Mouse (Mus musculus) ES-Bruce4 (cell line): ENCODE results near the gene Gm10037.

Source experiments
- CTCF ChIP-seq: IDR thresholded peaks from one replicate; pipeline ENCODE4 v1.8.1; 2011; ENCODE audit warnings: low read depth, low read length
- POLR2A ChIP-seq: IDR thresholded peaks from one replicate; pipeline ENCODE4 v1.8.1; 2011; ENCODE audit warnings: low read length; ENCODE audit not compliant: insufficient read depth

DNA sequence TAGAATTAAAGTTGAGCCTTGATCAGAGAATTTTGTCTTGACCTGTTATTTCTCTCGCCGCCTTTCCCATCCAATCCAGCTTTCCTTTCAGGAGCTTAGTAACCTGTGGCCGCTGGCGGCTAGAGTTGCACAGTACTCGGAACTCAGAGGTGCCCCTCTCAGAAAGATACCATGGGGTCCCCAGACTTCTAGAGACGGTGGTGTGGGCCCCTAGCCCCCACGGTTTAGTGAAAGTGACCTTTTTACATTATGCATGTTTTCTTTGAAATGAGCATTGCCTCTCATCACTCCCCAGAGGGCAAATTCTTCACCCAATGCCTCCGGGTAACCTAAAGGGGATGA lies 13.9 kb downstream of the Gm10037 start:
- TF ChIP-seq CTCF: no peak
- no peak for TF ChIP-seq POLR2A
